Mouse (Mus musculus) megakaryocyte, embryonic 14.5 days (primary cell): ENCODE results near the gene Gnb4.

Source experiments
- FLI1 ChIP-seq: IDR thresholded peaks from 2 replicates; pipeline ENCODE4 v1.6.1; 2012; ENCODE audit warnings: low read length, inconsistent platforms, mixed read lengths
- GATA1 ChIP-seq: IDR thresholded peaks from 3 replicates; pipeline ENCODE4 v1.6.1; 2012; ENCODE audit warnings: mixed read lengths, low read length, inconsistent platforms, borderline replicate concordance

DNA sequence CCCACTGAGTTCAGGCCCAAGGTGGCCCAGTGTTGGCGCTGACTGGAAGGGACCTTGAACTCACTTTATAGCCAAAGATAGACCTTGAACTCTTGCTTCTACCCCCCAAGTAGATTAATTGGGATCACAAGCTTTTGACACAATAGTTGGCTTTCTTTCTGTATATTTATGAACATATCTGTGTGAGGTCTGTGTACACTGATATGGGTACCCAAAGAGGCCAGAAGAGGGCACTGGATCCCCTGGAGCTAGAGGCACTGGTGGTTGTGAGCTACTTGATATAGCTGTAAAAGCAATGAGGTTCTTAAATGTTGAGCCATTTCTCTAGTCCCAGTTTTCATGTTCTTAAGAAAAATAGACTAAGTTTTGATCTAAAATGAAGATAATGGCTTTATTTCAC is 63.3 kb downstream of the Gnb4 start:
- no peak for TF ChIP-seq GATA1
- no peak for TF ChIP-seq FLI1
